Mouse (Mus musculus) C2C12 (cell line): ENCODE results near the gene Degs2. TPM values are rescaled to one million over a fixed set of nuclear protein-coding genes. Genes with fewer than 3 reads are reported as not detected.

Experiments used
- H3K27me3 ChIP-seq: one replicate; pipeline ENCODE4 v1.6.1; 2011; ENCODE audit not compliant: control insufficient read depth, insufficient read depth, insufficient read length
- H3K36me3 ChIP-seq: one replicate; pipeline ENCODE4 v1.6.1; 2011; ENCODE audit not compliant: control insufficient read depth, insufficient read depth
- H3K4me3 ChIP-seq: one replicate; pipeline ENCODE4 v1.5.1; 2011; ENCODE audit warnings: mild to moderate bottlenecking, control low read depth; ENCODE audit not compliant: poor library complexity, insufficient read depth, severe bottlenecking
- H3K79me2 ChIP-seq: one replicate; pipeline ENCODE4 v1.6.1; 2011; ENCODE audit not compliant: control insufficient read depth, insufficient read depth
- H3K79me3 ChIP-seq: one replicate; pipeline ENCODE4 v1.6.1; 2011; ENCODE audit warnings: low read depth, control low read depth
- H3ac ChIP-seq: one replicate; pipeline ENCODE3; 2011; ENCODE audit warnings: low read depth; ENCODE audit not compliant: control insufficient read depth, insufficient read length
- CEBPB ChIP-seq: IDR thresholded peaks from one replicate; pipeline ENCODE4 v1.6.1; 2011; ENCODE audit warnings: low read depth, mild to moderate bottlenecking, control low read depth, moderate library complexity
- CTCF ChIP-seq: IDR thresholded peaks from one replicate; pipeline ENCODE4 v1.5.1; 2011; ENCODE audit not compliant: control insufficient read depth, insufficient read depth, insufficient read length
- FOSL1 ChIP-seq: IDR thresholded peaks from one replicate; pipeline ENCODE4 v1.8.0; 2011; ENCODE audit warnings: mild to moderate bottlenecking, low read length; ENCODE audit not compliant: poor library complexity, insufficient read depth, severe bottlenecking
- MAX ChIP-seq: IDR thresholded peaks from one replicate; pipeline ENCODE4 v1.6.1; 2011; ENCODE audit warnings: mild to moderate bottlenecking, control low read depth
- MYOD1 ChIP-seq: IDR thresholded peaks from one replicate; pipeline ENCODE4 v1.6.1; 2011; ENCODE audit warnings: low read depth; ENCODE audit not compliant: control insufficient read depth, insufficient read length
- MYOG ChIP-seq: IDR thresholded peaks from one replicate; pipeline ENCODE4 v1.6.1; 2011; ENCODE audit not compliant: control insufficient read depth, insufficient read length; ENCODE audit errors: extremely low read depth
- USF1 ChIP-seq: IDR thresholded peaks from one replicate; pipeline ENCODE4 v1.6.1; 2011; ENCODE audit warnings: low read depth, mild to moderate bottlenecking, control low read depth, moderate library complexity
- polyA plus RNA-seq: library from polyadenylated mRNA; unstranded; fragments of >200 nt; fragmentation: generic; extraction: Trizol; gene quantifications from one replicate; pipeline ENCODE4 v1.2.1, GENCODE M21; 2012; ENCODE audit warnings: missing spikeins

Gene Degs2
- polyA plus RNA-seq, 1 experiment: 0.22 TPM

DNA sequence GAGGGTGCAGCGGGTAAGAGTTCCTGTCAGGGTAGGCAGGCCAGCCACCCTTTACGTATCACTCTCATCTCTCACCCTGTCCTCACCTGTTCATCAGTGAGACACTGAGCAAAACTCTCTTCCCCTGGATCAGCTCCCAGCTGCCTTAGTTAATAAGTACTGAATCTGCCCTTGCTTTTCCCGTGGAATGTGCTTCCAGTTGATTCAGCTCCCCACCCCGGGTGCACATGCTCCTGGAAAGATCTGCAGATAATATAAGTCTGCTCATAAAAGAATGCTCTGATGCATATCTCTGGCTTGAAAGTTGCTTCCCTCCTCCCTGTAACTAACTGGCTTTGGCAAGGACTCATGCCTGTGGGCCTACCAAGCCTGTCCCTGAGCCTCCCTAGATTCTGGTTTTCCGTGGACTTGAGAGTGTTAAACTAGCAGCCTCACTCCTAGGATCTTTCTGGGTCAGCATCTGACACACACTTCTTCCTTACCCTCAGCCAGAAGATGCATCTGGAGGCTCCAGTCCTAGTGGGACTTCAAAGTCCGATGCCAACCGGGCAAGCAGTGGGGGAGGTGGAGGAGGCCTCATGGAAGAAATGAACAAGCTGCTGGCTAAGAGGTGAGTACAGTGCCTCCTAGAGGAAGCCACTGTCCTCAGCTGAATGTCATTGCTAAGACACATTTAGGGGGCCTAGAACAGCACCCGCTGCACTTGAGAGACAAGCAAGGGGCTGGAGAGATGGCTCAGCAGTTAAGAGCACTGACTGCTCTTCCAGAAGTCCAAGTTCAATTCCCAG is 26.3 kb downstream of the Degs2 start:
- Histone ChIP-seq H3K27me3 (no peaks in the 10 kb centered on the region), H3K4me3 (no peak overlapping the region), H3K36me3 (peaks cover 34% of the 10 kb centered on the region), H3K79me2 (no peaks in the 10 kb centered on the region), H3ac (no peak overlapping the region), H3K79me3 (no peaks in the 10 kb centered on the region)
- TF ChIP-seq MAX (no peak), FOSL1 (no peak), USF1 (no peak), MYOD1 (no peak), CEBPB (no peak), MYOG (no peak), CTCF (no peak)

DNA sequence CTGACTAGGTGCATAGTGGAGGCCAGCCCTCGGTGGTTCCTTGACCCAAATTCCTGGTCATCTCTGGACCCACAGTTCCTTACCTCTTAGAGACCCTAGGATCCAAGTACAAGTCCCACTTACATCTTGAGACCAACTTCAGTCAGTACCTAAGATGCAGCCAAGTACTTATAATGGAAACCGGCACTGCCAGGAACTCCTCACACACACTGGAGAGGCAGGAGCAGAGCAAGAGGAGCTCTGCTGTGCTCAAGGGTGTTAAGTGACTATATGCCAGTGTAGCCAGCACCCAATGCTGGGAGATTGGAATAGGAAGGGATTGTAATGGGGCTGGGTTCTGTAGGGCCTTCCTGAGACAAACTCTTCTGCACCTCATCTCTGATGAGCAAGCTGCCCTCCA is 27.2 kb downstream of the Degs2 start:
- no peak overlapping the region for H3ac ChIP-seq
- H3K36me3 ChIP-seq: peaks cover 32% of the 10 kb centered on the region
- TF ChIP-seq USF1 (no peak), CTCF (no peak), MYOD1 (no peak)
- no peak overlapping the region for H3K4me3 ChIP-seq
- H3K27me3 ChIP-seq: no peaks in the 10 kb centered on the region
- no peaks in the 10 kb centered on the region for H3K79me2 ChIP-seq
- no peaks in the 10 kb centered on the region for H3K79me3 ChIP-seq

DNA sequence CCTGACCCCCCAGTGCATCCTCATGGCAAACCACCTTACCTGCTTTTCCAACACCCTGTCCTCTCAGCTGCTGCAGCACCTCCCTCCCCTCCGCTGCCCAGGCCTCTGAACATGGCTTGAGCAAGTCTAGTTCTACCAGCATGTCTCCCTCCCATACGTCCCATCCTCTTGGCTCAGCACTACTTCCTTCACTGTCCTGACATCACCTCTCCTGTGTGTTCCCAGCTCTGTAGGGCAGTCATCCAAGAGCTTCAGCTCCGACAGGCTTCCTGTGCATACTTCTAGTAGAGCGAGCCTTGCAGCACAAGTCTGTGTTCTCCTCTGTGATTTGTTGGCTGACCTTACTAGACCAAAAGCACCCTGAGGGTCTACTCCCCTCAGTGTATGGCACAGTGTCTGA is 27.6 kb downstream of the Degs2 start:
- H3K36me3 ChIP-seq: peaks cover 29% of the 10 kb centered on the region
- H3K27me3 ChIP-seq: no peaks in the 10 kb centered on the region
- no peaks in the 10 kb centered on the region for H3K79me2 ChIP-seq
- no peaks in the 10 kb centered on the region for H3K79me3 ChIP-seq
- no peak overlapping the region for H3K4me3 ChIP-seq
- no peak overlapping the region for H3ac ChIP-seq
- no peak for TF ChIP-seq FOSL1

DNA sequence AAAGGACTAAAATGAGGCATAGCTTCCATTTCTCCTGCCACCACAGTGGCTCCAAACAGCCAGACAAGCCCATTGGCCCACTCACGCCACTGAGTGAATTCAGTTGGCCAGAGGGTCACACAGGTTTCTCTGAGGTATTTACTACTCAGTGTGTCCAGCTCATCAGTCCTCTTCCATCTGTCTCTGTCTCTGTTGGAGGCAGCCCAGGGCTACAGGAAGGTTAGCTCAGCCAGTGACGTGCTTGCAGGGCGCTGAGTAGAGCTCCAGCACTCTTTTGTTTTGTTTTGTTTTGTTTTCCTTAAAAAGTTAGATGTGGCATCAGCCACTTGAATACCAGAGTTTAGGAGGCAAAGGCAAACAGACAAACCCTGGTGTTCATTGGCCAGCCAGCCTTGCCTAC is 28.6 kb downstream of the Degs2 start:
- Histone ChIP-seq H3K79me2 (no peaks in the 10 kb centered on the region), H3K36me3 (peaks cover 22% of the 10 kb centered on the region)
- TF ChIP-seq MYOG: no peak
- no peak for TF ChIP-seq CTCF
- TF ChIP-seq FOSL1: no peak
- TF ChIP-seq USF1: no peak
- TF ChIP-seq CEBPB: no peak
- TF ChIP-seq MYOD1: no peak
- no peak for TF ChIP-seq MAX

DNA sequence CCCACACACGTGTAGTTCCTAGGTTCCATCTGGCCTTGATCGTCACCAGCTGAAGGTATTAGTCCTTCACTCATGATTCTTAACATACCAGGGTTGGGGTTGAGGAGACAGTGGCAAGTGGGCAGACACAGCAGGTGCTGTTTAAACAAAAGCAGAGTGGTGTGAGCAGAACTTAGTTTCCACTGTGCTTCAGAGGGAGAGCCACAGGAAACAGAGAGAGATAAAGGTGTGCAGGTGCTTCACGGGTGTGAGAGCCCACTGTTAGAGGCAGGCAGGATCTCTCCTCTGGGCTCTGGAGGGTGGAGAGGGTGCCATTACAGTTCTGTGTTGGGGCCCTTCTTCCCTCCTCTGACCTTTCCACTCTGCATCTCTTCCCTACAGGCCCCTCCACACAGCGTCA is 29.2 kb downstream of the Degs2 start:
- no peak overlapping the region for H3K4me3 ChIP-seq
- H3K79me2 ChIP-seq: no peaks in the 10 kb centered on the region
- no peak overlapping the region for H3ac ChIP-seq
- H3K79me3 ChIP-seq: no peaks in the 10 kb centered on the region
- no peak for TF ChIP-seq MYOG
- no peak for TF ChIP-seq CEBPB
- H3K36me3 ChIP-seq: peaks cover 19% of the 10 kb centered on the region
- H3K27me3 ChIP-seq: no peaks in the 10 kb centered on the region

More for the DNA sequence above, 28.6 kb downstream of the Degs2 start:
- Histone ChIP-seq H3K27me3 (no peaks in the 10 kb centered on the region), H3K4me3 (no peak overlapping the region), H3K79me3 (no peaks in the 10 kb centered on the region), H3ac (no peak overlapping the region)

DNA sequence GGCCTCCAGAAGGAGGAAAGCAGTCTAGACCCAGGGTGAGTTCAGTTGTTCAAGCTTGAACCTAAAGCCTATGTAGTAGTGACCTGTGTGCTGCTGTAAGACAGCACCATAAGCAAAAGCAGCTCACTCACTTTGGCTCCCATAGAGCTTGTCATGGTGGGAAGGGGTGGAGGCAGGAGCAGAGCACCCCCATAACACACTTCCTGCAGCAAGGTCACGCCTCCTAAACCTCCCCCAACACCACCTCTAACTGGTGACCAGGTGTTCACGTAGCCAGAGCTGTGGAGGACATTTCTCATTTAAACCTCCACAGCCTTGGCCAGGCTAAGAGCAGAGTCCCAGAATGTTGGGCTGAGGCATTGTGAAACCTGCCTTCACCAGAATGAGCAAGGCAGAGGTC is 30.6 kb downstream of the Degs2 start:
- Histone ChIP-seq H3K27me3 (no peaks in the 10 kb centered on the region), H3K4me3 (no peak overlapping the region), H3ac (no peak overlapping the region), H3K36me3 (peaks cover 9% of the 10 kb centered on the region), H3K79me3 (no peaks in the 10 kb centered on the region), H3K79me2 (no peaks in the 10 kb centered on the region)
- TF ChIP-seq CEBPB (no peak), MAX (no peak), MYOG (no peak), USF1 (no peak), FOSL1 (no peak)
